ENCODE assay signal across 13 mouse cellular contexts in the genomic region with DNA sequence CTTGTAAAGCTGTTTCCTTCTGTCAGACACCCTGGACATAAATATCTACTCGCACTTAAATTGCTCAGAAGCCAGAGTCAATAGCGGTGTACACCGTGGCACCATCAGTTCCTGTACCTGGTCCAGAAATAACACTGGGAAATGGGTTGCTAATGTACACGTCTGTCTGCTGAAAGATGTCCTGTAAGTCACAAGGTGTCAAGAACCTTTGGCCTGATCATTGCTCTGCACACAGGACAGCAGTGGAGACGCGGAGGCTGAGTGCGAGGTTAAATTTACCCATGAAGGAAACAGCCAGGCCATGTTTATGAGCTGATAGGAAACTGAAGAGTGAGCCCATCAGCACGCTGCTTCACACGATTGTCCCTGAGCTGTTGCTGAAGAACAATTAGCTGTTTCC. TPM values are rescaled to one million over a fixed set of nuclear protein-coding genes. Genes with fewer than 3 reads are reported as not detected.
DNase-seq lines count a peak whose midpoint lies in the region; ATAC-seq and TF ChIP-seq lines count a peak whose summit lies in the region.
"Had no signal": no experiment of that assay in that cellular context is flagged by ENCODE, and none has a peak within 500 bp of the region (broad histone marks: within the 10 kb centered on the region; RNA-seq: fewer than 3 reads in every experiment).

No protein-coding gene starts in this region.

- 45% methylated on average over 9 of the region's 9 CpGs for WGBS in lung, postnatal 0 days
- 47% methylated on average over 9 of the region's 9 CpGs for WGBS in lung, adult 2 months
- WGBS in kidney, postnatal 0 days, result 53% methylated on average over 9 of the region's 9 CpGs

- no peak for TF ChIP-seq POLR2A in lung, adult 2 months (IDR thresholded peaks at IDR 0.05; ENCODE audit: borderline replicate concordance, extremely low read depth, low read depth, low read length)

- no peak for TF ChIP-seq CTCF in lung, postnatal 0 days (IDR thresholded peaks at IDR 0.05)
- TF ChIP-seq CTCF in lung, adult 2 months (IDR thresholded peaks at IDR 0.05; ENCODE audit: insufficient read depth, low read length), result no peak
- TF ChIP-seq CTCF in kidney, postnatal 0 days (IDR thresholded peaks at IDR 0.05; ENCODE audit: low read depth), result no peak

- no peaks in the 10 kb centered on the region for H3K9me3 ChIP-seq in lung, postnatal 0 days (ENCODE audit: low read length)
- H3K9me3 ChIP-seq in kidney, postnatal 0 days (replicated peaks; ENCODE audit: low read length), result no peaks in the 10 kb centered on the region
- H3K9me3 ChIP-seq: hindbrain, embryonic 13.5 days; neural tube, embryonic 12.5 days had no signal

- peak; percentile 25; the same call in 1 of the 2 replicates for ATAC-seq in lung, postnatal 0 days
- no peak for ATAC-seq in kidney, postnatal 0 days (replicated peaks; ENCODE audit: low FRiP score, low read depth)
- ATAC-seq: activated CD4-positive, CD25-positive, alpha-beta regulatory T cell, adult 4 months had no signal

- H3K27ac ChIP-seq in lung, postnatal 0 days (ENCODE audit: low read length), result no peak overlapping the region
- no peak overlapping the region for H3K27ac ChIP-seq in kidney, postnatal 0 days
- H3K27ac ChIP-seq: hindbrain, embryonic 13.5 days; neural tube, embryonic 12.5 days had no signal

- H3K4me1 ChIP-seq in lung, postnatal 0 days (ENCODE audit: insufficient read depth, low read depth, low read length), result no peaks in the 10 kb centered on the region
- peaks cover 3% of the 10 kb centered on the region; the same call in 1 of the 2 replicates for H3K4me1 ChIP-seq in lung, adult 2 months (ENCODE audit: control insufficient read depth, insufficient read depth, low read length)
- peaks cover 5% of the 10 kb centered on the region; the same call in 1 of the 2 replicates for H3K4me1 ChIP-seq in kidney, postnatal 0 days (replicated peaks; ENCODE audit: insufficient read depth, low read length)
- H3K4me1 ChIP-seq: hindbrain, embryonic 13.5 days; neural tube, embryonic 12.5 days had no signal

- H3K27me3 ChIP-seq in lung, postnatal 0 days (replicated peaks; ENCODE audit: insufficient read depth, low read length), result no peaks in the 10 kb centered on the region
- no peaks in the 10 kb centered on the region for H3K27me3 ChIP-seq in kidney, postnatal 0 days (ENCODE audit: insufficient read depth, low read length)
- H3K27me3 ChIP-seq: hindbrain, embryonic 13.5 days; neural tube, embryonic 12.5 days had no signal

- H3K4me3 ChIP-seq in lung, postnatal 0 days (ENCODE audit: low read depth, low read length), result no peak overlapping the region
- no peak overlapping the region for H3K4me3 ChIP-seq in lung, adult 2 months (replicated peaks; ENCODE audit: extremely low read depth, low read depth, low read length)
- H3K4me3 ChIP-seq in kidney, postnatal 0 days (replicated peaks; ENCODE audit: low read depth, low read length), result no peak overlapping the region
- H3K4me3 ChIP-seq: erythroblast, embryonic 14.5 days; hindbrain, embryonic 13.5 days; neural tube, embryonic 12.5 days had no signal

- DNase-seq in embryo, embryonic 11 days, result peak; percentile 5
- DNase-seq in embryo, embryonic 9.5 days (ENCODE audit: extremely low spot score), result no peak
- DNase-seq in lung, postnatal 0 days (ENCODE audit: low spot score), result no peak
- DNase-seq in lung, adult 2 months, result no peak
- peak; percentile 34 for DNase-seq in kidney, postnatal 0 days (ENCODE audit: low spot score)
- DNase-seq in naive thymus-derived CD4-positive, alpha-beta T cell, adult 2 months (ENCODE audit: low read depth), result peak; percentile 35
- DNase-seq in c-Kit-positive CD71-positive TER-119-positive erythroid progenitor cells, embryonic 14.5 days (ENCODE audit: low spot score), result no peak
- DNase-seq in layer of hippocampus, postnatal 10 days (ENCODE audit: low spot score in 2 of 2), result no peak
- DNase-seq: retina, postnatal 1 day had no signal

- 0 out of 2 replicates have a peak, but pooled peaks cover 2% of the 10 kb centered on the region for H3K36me3 ChIP-seq in lung, postnatal 0 days (ENCODE audit: insufficient read depth, low read length)
- no peaks in the 10 kb centered on the region for H3K36me3 ChIP-seq in kidney, postnatal 0 days (ENCODE audit: insufficient read depth, low read length)
- H3K36me3 ChIP-seq: hindbrain, embryonic 13.5 days; neural tube, embryonic 12.5 days had no signal

- no peak for TF ChIP-seq EP300 in lung, postnatal 0 days (IDR thresholded peaks at IDR 0.05)

- no peak overlapping the region for H3K9ac ChIP-seq in lung, postnatal 0 days (replicated peaks; ENCODE audit: low read depth)
- H3K9ac ChIP-seq in kidney, postnatal 0 days (ENCODE audit: low read depth, low read length), result no peak overlapping the region
- H3K9ac ChIP-seq: hindbrain, embryonic 13.5 days; neural tube, embryonic 12.5 days had no signal

- no peak overlapping the region for H3K4me2 ChIP-seq in lung, postnatal 0 days (replicated peaks; ENCODE audit: low read depth, low read length)
- H3K4me2 ChIP-seq in kidney, postnatal 0 days (ENCODE audit: low read length), result no peak overlapping the region
- H3K4me2 ChIP-seq: hindbrain, embryonic 13.5 days; neural tube, embryonic 12.5 days had no signal

RNA-seq across cellular contexts. Expression of a gene that starts 21.7 kb away (rescaled TPM):
- polyA plus RNA-seq in lung, postnatal 0 days (2015; fragmentation: Nextera tagmentation; extraction: Ambion mirVana), result 14.3 and 14.7 TPM in 2 replicates
- 4.1 and 7.8 TPM in 2 replicates for polyA plus RNA-seq in lung, adult 2 months (2012; rRNA removed)
- polyA plus RNA-seq in kidney, postnatal 0 days (2015; fragmentation: Nextera tagmentation; extraction: Ambion mirVana), result 21.9 and 26.6 TPM in 2 replicates
- total RNA-seq in layer of hippocampus, postnatal 10 days (2021), result 10 to 100 TPM; 42.4 to 49.7 TPM

RNA-seq across cellular contexts. Expression of a gene that starts 37.8 kb away (rescaled TPM):
- 1,838 and 1,903 TPM in 2 replicates for polyA plus RNA-seq in lung, postnatal 0 days (2015; fragmentation: Nextera tagmentation; extraction: Ambion mirVana)
- polyA plus RNA-seq in lung, adult 2 months (2012; rRNA removed), result 1,455 and 1,580 TPM in 2 replicates
- polyA plus RNA-seq in kidney, postnatal 0 days (2015; fragmentation: Nextera tagmentation; extraction: Ambion mirVana), result 1,975 and 1,980 TPM in 2 replicates
- total RNA-seq in layer of hippocampus, postnatal 10 days (2021), result 100 to 1,000 TPM; 792 to 848 TPM

Comparison
In these comparisons a context has a peak if more than half of its experiments do, and no peak if none do; other contexts are left out.
1. DNase-seq: peak in embryo, embryonic 11 days (single experiment), kidney, postnatal 0 days (single experiment) and naive thymus-derived CD4-positive, alpha-beta T cell, adult 2 months (single experiment); none in embryo, embryonic 9.5 days (single experiment), lung, postnatal 0 days (single experiment), lung, adult 2 months (single experiment), c-Kit-positive CD71-positive TER-119-positive erythroid progenitor cells, embryonic 14.5 days (single experiment) and layer of hippocampus, postnatal 10 days (0 of 2).